Mouse (Mus musculus) midbrain, embryonic 13.5 days (tissue): ENCODE measurements around the gene Fyn. TPM values are rescaled to one million over a fixed set of nuclear protein-coding genes. Genes with fewer than 3 reads are reported as not detected.

Experiments used
- ATAC-seq: fragments of 200-750 bp; cut with Nextera tagmentation; 2 replicates; pipeline ENCODE4 v1.8.0; 2017; ENCODE audit warnings: mild to moderate bottlenecking, moderate TSS enrichment, moderate library complexity
- H3K27ac ChIP-seq: fragments of 300-500 bp; sonication (generic); 2 replicates; pipeline ENCODE4 v1.5.1; 2015; ENCODE audit warnings: inconsistent platforms, mild to moderate bottlenecking, moderate library complexity
- H3K27me3 ChIP-seq: fragments of 300-500 bp; sonication (generic); 2 replicates; pipeline ENCODE4 v1.6.1; 2015; ENCODE audit warnings: mild to moderate bottlenecking, inconsistent platforms
- H3K36me3 ChIP-seq: fragments of 300-500 bp; sonication (generic); 2 replicates; pipeline ENCODE4 v1.6.1; 2015; ENCODE audit warnings: mild to moderate bottlenecking, inconsistent platforms
- H3K4me1 ChIP-seq: fragments of 300-500 bp; sonication (generic); replicated peaks from 2 replicates; pipeline ENCODE4 v1.6.1; 2015; ENCODE audit warnings: inconsistent platforms
- H3K4me2 ChIP-seq: fragments of 300-500 bp; sonication (generic); replicated peaks from 2 replicates; pipeline ENCODE4 v1.6.1; 2015; ENCODE audit warnings: moderate library complexity, mild to moderate bottlenecking, inconsistent platforms
- H3K4me3 ChIP-seq: fragments of 300-500 bp; sonication (generic); replicated peaks from 2 replicates; pipeline ENCODE4 v1.5.1; 2015; ENCODE audit warnings: mild to moderate bottlenecking, inconsistent platforms
- H3K9ac ChIP-seq: fragments of 300-500 bp; sonication (generic); replicated peaks from 2 replicates; pipeline ENCODE4 v1.6.1; 2015; ENCODE audit warnings: mild to moderate bottlenecking, inconsistent platforms
- H3K9me3 ChIP-seq: fragments of 300-500 bp; sonication (generic); 2 replicates; pipeline ENCODE4 v1.6.1; 2016; ENCODE audit warnings: mild to moderate bottlenecking, inconsistent platforms
- WGBS: fragments of 180-500 bp; shearing (Covaris S2); methylation state at CpG from one replicate; pipeline ENCODE4 v1.1.7; 2015; 5-methylcytosine and 5-hydroxymethylcytosine counted together
- polyA plus RNA-seq: library from polyadenylated mRNA; unstranded; fragments of >200 nt; fragmentation: Nextera tagmentation; extraction: Ambion mirVana; gene quantifications from 2 replicates; pipeline ENCODE4 v1.2.1, GENCODE M21; 2015

Gene Fyn
- polyA plus RNA-seq, 1 experiment from 2014 or later, result 64.8 TPM

GRCm38 (mm10) chr10:39402487-39402886 lies 33.8 kb downstream of the Fyn start:
- Histone ChIP-seq H3K9me3 (no peaks in the 10 kb centered on the region), H3K4me2 (no peak overlapping the region), H3K27me3 (no peaks in the 10 kb centered on the region), H3K36me3 (peaks cover 15% of the 10 kb centered on the region), H3K27ac (no peak overlapping the region), H3K4me3 (no peak overlapping the region), H3K9ac (no peak overlapping the region), H3K4me1 (peaks cover 15% of the 10 kb centered on the region)
- no peak for ATAC-seq
- WGBS, result 90% methylated on average over 6 of the region's 6 CpGs

DNA sequence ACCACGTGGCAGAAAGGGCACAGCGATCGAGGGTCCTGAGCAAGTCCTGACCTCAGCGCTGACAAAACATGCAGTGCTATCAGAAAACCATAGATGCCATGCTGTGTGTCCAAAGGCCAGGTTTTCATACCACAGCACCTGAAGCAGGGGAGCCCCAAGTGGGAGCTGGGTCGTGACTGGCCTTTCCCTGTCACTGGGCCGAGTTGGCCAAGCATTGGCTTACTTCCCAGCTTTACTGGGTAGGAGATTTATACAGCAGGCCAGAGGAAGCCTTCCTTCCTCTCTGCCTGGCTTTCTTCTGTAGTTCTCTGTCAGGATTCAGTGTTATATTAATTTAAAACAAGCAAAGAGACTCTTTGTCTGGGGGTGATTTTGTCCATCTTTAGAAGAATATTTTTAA lies 35.1 kb downstream of the Fyn start:
- no peak for ATAC-seq
- Histone ChIP-seq H3K36me3 (peaks cover 11% of the 10 kb centered on the region), H3K27ac (no peak overlapping the region), H3K9me3 (no peaks in the 10 kb centered on the region), H3K4me3 (no peak overlapping the region), H3K9ac (no peak overlapping the region), H3K27me3 (no peaks in the 10 kb centered on the region), H3K4me2 (no peak overlapping the region), H3K4me1 (peaks cover 10% of the 10 kb centered on the region; the same call in 1 of the 2 replicates)
- WGBS, result 90% methylated on average over 6 of the region's 6 CpGs

DNA sequence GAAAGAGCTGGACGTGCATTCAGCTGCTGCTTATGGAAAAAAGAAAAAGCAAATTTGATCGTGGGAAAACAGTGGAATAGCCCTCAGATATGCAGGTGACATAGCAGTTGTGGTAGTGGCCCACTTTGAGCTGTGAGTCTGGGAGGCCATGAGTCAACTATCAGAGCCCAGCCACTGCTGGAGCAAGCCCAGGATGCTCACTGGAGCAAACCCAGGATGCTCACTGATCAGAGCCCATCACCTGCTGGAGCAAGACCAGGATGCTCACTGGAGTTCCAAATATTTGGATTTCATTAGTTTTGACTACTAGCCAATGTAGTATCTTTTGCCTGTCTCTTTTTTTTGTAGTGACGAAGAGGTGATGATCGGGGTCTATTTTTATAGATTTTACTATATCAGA lies 35.5 kb downstream of the Fyn start:
- no peak for ATAC-seq
- peaks cover 8% of the 10 kb centered on the region for H3K36me3 ChIP-seq
- H3K27ac ChIP-seq, result no peak overlapping the region
- no peaks in the 10 kb centered on the region for H3K9me3 ChIP-seq
- H3K4me2 ChIP-seq, result no peak overlapping the region
- peaks cover 13% of the 10 kb centered on the region for H3K4me1 ChIP-seq
- 81% methylated on average over 4 of the region's 4 CpGs for WGBS
- no peak overlapping the region for H3K4me3 ChIP-seq
- H3K27me3 ChIP-seq, result no peaks in the 10 kb centered on the region
- H3K9ac ChIP-seq, result no peak overlapping the region

DNA sequence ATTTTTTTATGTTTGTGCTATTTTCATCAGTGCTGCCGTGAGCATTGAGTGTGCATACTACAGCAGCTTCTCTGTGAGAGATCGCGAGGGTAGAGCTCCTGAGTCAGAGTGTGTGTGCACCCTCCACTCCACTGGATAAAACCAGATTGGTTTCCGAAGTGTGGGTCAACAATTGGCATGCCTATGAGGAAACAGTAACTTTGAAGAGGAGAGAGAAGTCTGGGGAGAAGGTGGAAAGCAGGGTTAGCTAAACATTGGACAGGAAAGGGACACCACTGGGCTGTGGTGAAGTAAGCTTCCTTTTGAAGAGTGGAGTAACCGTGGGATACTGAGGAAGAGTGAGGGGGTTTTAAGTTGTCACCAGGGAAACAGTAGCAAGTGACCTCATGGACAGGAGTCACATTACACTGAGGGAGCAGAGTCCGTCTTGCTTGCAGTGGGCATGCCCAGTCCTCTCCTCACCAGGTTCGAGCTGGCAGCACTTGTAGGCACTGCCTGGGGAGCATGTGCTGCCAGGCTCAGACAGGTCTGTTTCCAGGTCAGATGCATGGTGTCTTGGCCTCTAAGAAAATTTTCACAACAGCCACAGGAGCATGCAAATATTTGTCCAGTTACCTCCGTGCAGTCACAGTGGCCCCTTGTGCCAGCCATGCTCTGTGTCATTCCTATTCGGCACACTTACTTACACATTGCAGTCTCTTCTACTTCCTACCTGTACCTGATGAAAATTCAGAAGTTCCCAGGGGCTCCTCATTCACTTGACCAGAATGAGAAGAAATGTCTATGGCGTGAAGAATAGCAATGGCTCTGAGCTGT lies 37.5 kb downstream of the Fyn start:
- Histone ChIP-seq H3K4me1 (peaks cover 15% of the 10 kb centered on the region), H3K9me3 (no peaks in the 10 kb centered on the region), H3K36me3 (no peaks in the 10 kb centered on the region; the same call in 1 of the 2 replicates), H3K9ac (no peak overlapping the region), H3K4me2 (no peak overlapping the region), H3K4me3 (no peak overlapping the region), H3K27me3 (no peaks in the 10 kb centered on the region), H3K27ac (no peak overlapping the region)
- ATAC-seq, result peak; percentile 24; the same call in 1 of the 2 replicates
- 62% methylated on average over 10 of the region's 10 CpGs for WGBS

GRCm38 (mm10) chr10:39406798-39407189 lies 38.1 kb downstream of the Fyn start:
- ATAC-seq, result no peak
- no peaks in the 10 kb centered on the region for H3K9me3 ChIP-seq
- peaks cover 16% of the 10 kb centered on the region for H3K4me1 ChIP-seq
- 85% methylated on average over 7 of the region's 7 CpGs for WGBS
- no peaks in the 10 kb centered on the region; the same call in 1 of the 2 replicates for H3K36me3 ChIP-seq
- H3K4me3 ChIP-seq, result no peak overlapping the region
- no peaks in the 10 kb centered on the region for H3K27me3 ChIP-seq
- H3K9ac ChIP-seq, result no peak overlapping the region
- no peak overlapping the region for H3K27ac ChIP-seq
- H3K4me2 ChIP-seq, result no peak overlapping the region

GRCm38 (mm10) chr10:39407553-39407952 lies 38.9 kb downstream of the Fyn start:
- Histone ChIP-seq H3K9ac (no peak overlapping the region), H3K27ac (no peak overlapping the region), H3K27me3 (no peaks in the 10 kb centered on the region), H3K4me1 (peaks cover 24% of the 10 kb centered on the region), H3K9me3 (no peaks in the 10 kb centered on the region), H3K4me2 (no peak overlapping the region), H3K4me3 (no peak overlapping the region), H3K36me3 (no peaks in the 10 kb centered on the region; the same call in 1 of the 2 replicates)
- 100% methylated on average over 2 of the region's 2 CpGs for WGBS
- no peak for ATAC-seq

DNA sequence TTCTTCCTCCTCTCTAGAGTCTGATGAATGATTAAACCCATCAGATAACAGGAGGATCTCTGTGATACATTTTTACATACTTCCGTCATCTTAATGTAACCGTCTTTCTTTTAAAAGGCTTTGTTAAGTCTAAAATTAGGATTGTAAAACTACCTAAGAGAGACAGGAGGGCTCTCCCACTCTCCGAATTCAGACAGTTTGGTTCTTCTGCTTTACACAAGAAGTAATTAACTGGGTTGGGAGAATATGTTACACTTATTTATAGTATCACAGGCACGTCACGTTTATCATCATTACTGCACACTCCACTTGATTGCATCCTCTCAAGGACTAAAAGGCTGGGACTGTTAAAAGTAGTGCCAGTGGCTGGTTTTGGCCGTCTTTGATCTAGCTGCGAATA lies 40.9 kb downstream of the Fyn start:
- Histone ChIP-seq H3K27ac (no peak overlapping the region), H3K36me3 (no peaks in the 10 kb centered on the region), H3K9me3 (no peaks in the 10 kb centered on the region), H3K4me1 (peaks cover 37% of the 10 kb centered on the region), H3K4me2 (no peak overlapping the region), H3K27me3 (no peaks in the 10 kb centered on the region), H3K4me3 (no peak overlapping the region), H3K9ac (no peak overlapping the region)
- 89% methylated on average over 7 of the region's 7 CpGs for WGBS
- no peak for ATAC-seq

DNA sequence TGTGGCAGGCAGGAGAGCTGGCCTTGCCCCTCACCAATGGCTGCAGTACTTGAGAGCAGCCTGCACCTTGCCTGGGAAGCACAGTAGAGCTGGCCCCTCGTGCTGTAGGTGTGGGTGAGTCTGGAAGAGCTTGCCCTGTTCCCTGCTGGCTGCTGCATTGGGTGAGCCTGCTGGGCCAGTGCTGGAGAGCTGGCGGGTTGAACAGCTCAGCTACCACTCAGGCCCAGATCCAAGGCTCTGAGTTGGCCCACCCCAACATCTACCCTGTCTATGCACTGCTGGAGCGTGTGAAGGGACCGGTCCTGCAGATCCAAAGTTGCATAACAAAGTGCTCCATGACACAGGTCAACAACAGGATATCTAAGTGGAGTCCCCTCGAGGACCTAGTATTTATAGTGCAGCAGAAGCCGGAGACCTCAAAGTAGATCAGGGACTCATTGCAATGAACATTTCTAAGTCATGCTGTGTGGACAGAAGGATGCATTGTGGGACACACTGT lies 41.5 kb downstream of the Fyn start:
- peak; percentile 25; the same call in 1 of the 2 replicates for ATAC-seq
- H3K36me3 ChIP-seq, result no peaks in the 10 kb centered on the region
- no peak overlapping the region for H3K9ac ChIP-seq
- H3K4me1 ChIP-seq, result peaks cover 39% of the 10 kb centered on the region
- no peak overlapping the region for H3K4me3 ChIP-seq
- 87% methylated on average over 6 of the region's 6 CpGs for WGBS
- H3K27ac ChIP-seq, result no peak overlapping the region
- no peak overlapping the region for H3K4me2 ChIP-seq
- no peaks in the 10 kb centered on the region for H3K9me3 ChIP-seq
- no peaks in the 10 kb centered on the region for H3K27me3 ChIP-seq

- WGBS, result 76% methylated on average over 8 of the region's 8 CpGs
- no peak overlapping the region for H3K4me3 ChIP-seq
- H3K9ac ChIP-seq, result no peak overlapping the region
- ATAC-seq, result no peak
- H3K9me3 ChIP-seq, result no peaks in the 10 kb centered on the region
- no peak overlapping the region for H3K27ac ChIP-seq
- H3K36me3 ChIP-seq, result no peaks in the 10 kb centered on the region
- no peaks in the 10 kb centered on the region for H3K27me3 ChIP-seq
- H3K4me1 ChIP-seq, result peaks cover 35% of the 10 kb centered on the region
- no peak overlapping the region for H3K4me2 ChIP-seq
Observed at GRCm38 (mm10) chr10:39411857-39412559, 43.4 kb downstream of the Fyn start.

DNA sequence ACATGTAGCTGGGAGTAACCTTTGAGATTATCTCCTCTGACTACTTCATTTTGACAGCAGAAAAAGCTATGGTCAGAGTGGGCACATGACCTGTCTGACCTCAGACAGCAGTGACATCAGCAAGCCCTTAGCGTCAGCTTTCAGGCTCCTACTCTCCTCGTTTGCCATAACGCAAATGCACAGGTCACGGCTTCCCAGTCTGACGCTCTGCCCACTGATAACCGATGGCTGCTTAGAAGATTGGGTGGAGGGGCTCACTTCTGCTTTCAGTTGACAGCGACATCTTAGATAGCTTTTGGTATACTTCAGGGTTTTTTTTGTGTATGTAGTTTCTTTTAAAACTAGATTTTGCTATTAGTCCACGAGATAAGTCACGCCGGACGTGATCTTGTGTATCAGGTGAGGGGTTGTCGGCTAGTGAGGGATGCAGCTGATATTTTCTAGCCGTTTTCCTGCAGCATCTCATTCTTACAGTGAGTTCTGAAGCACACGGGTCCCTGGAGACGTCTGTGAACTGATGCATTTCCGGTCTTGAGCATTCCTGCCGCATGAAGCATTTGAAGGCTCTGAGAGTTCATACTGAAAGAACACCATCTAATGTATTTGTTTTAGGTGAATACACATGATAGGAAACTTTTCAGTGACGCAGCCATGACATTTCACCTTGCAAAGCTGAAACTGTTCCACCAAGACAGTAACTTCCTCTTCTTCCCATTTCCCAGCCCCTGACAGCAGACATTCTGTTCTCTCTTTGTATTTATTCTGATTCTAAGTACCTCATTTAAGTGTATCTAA lies 44.4 kb downstream of the Fyn start:
- no peak overlapping the region for H3K9ac ChIP-seq
- no peak overlapping the region for H3K27ac ChIP-seq
- no peaks in the 10 kb centered on the region for H3K9me3 ChIP-seq
- no peak overlapping the region for H3K4me3 ChIP-seq
- WGBS, result 83% methylated on average over 18 of the region's 18 CpGs
- no peak for ATAC-seq
- no peaks in the 10 kb centered on the region for H3K27me3 ChIP-seq
- H3K36me3 ChIP-seq, result no peaks in the 10 kb centered on the region
- no peak overlapping the region for H3K4me2 ChIP-seq
- H3K4me1 ChIP-seq, result peaks cover 44% of the 10 kb centered on the region

GRCm38 (mm10) chr10:39414068-39414467 lies 45.4 kb downstream of the Fyn start:
- H3K4me3 ChIP-seq, result no peak overlapping the region
- H3K36me3 ChIP-seq, result no peaks in the 10 kb centered on the region
- no peak overlapping the region for H3K4me2 ChIP-seq
- no peak overlapping the region for H3K9ac ChIP-seq
- peaks cover 43% of the 10 kb centered on the region for H3K4me1 ChIP-seq
- H3K9me3 ChIP-seq, result no peaks in the 10 kb centered on the region
- ATAC-seq, result 0 out of 2 replicates have a peak, but pooled peaks have one; percentile 16
- H3K27me3 ChIP-seq, result no peaks in the 10 kb centered on the region
- no peak overlapping the region for H3K27ac ChIP-seq
- 95% methylated on average over 1 of the region's 1 CpGs for WGBS

DNA sequence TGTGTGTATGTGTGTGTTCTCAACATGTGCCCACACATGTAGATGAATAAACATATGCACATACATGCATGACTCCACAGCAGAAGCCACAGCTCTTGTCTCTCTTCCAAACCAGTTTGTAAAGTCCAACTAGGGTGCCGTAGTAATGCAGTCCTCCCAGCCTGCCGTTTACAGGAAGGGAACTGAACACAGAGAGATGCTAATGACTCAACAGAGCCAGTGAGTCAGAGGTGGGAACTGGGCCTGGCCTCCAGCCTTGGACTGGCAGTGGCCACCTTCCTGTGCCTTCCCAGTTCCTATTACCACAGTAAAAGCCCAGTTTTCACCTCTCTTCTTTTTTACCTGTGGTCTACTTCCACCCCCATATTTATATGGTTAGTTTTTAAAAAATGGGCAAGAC lies 46.9 kb downstream of the Fyn start:
- no peaks in the 10 kb centered on the region for H3K9me3 ChIP-seq
- no peak overlapping the region for H3K9ac ChIP-seq
- no peak for ATAC-seq
- H3K4me3 ChIP-seq, result no peak overlapping the region
- peaks cover 50% of the 10 kb centered on the region for H3K4me1 ChIP-seq
- WGBS, result 79% methylated on average over 2 of the region's 2 CpGs
- no peaks in the 10 kb centered on the region for H3K36me3 ChIP-seq
- no peak overlapping the region for H3K4me2 ChIP-seq
- H3K27me3 ChIP-seq, result no peaks in the 10 kb centered on the region
- H3K27ac ChIP-seq, result no peak overlapping the region
